Mouse (Mus musculus) G1E (cell line): ENCODE data around the gene Synpo2l.

ENCODE experiments used
- CTCF ChIP-seq: IDR thresholded peaks from 2 replicates; pipeline ENCODE4 v1.5.1; 2012; ENCODE audit warnings: low read depth, low read length, inconsistent platforms, mixed read lengths
- GATA1 ChIP-seq: IDR thresholded peaks from 2 replicates; pipeline ENCODE4 v1.6.1; 2012; ENCODE audit warnings: borderline replicate concordance, low read length, inconsistent platforms, mixed read lengths
- GATA2 ChIP-seq: IDR thresholded peaks from 2 replicates; pipeline ENCODE4 v1.6.1; 2012; ENCODE audit warnings: low read depth, low read length, inconsistent platforms, borderline replicate concordance
- POLR2AphosphoS5 ChIP-seq: IDR thresholded peaks from 2 replicates; pipeline ENCODE4 v1.6.1; 2012; ENCODE audit warnings: low read depth, low read length, inconsistent platforms; ENCODE audit not compliant: insufficient replicate concordance
- TAL1 ChIP-seq: conservative IDR thresholded peaks from 2 replicates; pipeline ENCODE4 v1.6.1; 2012; ENCODE audit warnings: low read depth, low read length, inconsistent platforms, mixed read lengths

DNA sequence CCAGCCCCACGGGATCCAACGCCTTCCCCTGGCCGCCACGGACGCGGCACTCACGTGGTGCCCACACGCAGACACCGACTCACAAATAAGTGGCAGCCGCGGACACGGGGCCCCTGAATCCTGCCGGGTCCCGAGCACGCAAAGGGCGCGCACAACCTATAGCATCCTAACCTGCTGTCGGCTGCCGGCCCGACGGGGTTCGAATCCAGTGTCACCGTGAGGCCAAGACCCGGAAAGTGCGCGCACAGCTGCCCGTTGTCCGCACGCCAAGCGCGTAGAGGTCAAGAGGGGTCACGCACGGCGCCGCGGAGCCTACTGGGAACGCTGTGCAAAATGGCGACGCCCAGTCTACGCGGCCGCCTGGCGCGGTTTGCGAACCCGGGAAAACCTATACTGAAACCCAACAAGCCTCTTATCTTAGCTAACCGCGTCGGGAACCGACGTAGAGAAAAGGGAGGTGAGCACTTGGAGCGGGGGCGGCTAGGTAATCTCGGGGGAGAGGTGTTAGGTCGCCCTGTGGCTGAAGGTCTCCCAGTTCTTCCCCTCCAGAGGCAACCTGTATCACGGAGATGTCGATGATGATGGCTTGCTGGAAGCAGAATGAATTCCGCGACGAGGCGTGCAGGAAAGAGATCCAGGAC, 34.7 kb upstream of the Synpo2l start, which contains the start of gene Chchd1:
- no peak for TF ChIP-seq CTCF
- TF ChIP-seq GATA1, result no peak
- no peak for TF ChIP-seq TAL1
- TF ChIP-seq POLR2AphosphoS5, result no peak
- TF ChIP-seq GATA2, result no peak
